Mouse (Mus musculus) hindbrain, embryonic 15.5 days (tissue): Measurements from ENCODE around the gene Cdc42bpg. TPM values are rescaled to one million over a fixed set of nuclear protein-coding genes. Genes with fewer than 3 reads are reported as not detected.

Source experiments
- ATAC-seq: fragments of 200-750 bp; cut with Nextera tagmentation; 2 replicates; pipeline ENCODE4 v1.8.0; 2017; ENCODE audit warnings: low read depth, moderate number of reproducible peaks, moderate TSS enrichment; ENCODE audit not compliant: low FRiP score
- H3K27ac ChIP-seq: fragments of 300-500 bp; sonication (generic); replicated peaks from 2 replicates; pipeline ENCODE4 v1.5.1; 2015; ENCODE audit warnings: mild to moderate bottlenecking, inconsistent platforms
- H3K27me3 ChIP-seq: fragments of 300-500 bp; sonication (generic); 2 replicates; pipeline ENCODE4 v1.6.1; 2015; ENCODE audit warnings: control low read depth, inconsistent platforms
- H3K36me3 ChIP-seq: fragments of 300-500 bp; sonication (generic); 2 replicates; pipeline ENCODE4 v1.6.1; 2015; ENCODE audit warnings: control low read depth, inconsistent platforms
- H3K4me1 ChIP-seq: fragments of 300-500 bp; sonication (generic); replicated peaks from 2 replicates; pipeline ENCODE4 v1.6.1; 2015; ENCODE audit warnings: control low read depth, inconsistent platforms
- H3K4me2 ChIP-seq: fragments of 300-500 bp; sonication (generic); 2 replicates; pipeline ENCODE4 v1.6.1; 2015; ENCODE audit warnings: moderate library complexity, mild to moderate bottlenecking, inconsistent platforms
- H3K4me3 ChIP-seq: fragments of 300-500 bp; sonication (generic); 2 replicates; pipeline ENCODE4 v1.5.1; 2015; ENCODE audit warnings: mild to moderate bottlenecking, inconsistent platforms
- H3K9ac ChIP-seq: fragments of 300-500 bp; sonication (generic); 2 replicates; pipeline ENCODE4 v1.6.1; 2015; ENCODE audit warnings: inconsistent platforms
- H3K9me3 ChIP-seq: fragments of 300-500 bp; sonication (generic); 2 replicates; pipeline ENCODE4 v1.6.1; 2016; ENCODE audit warnings: control low read depth, inconsistent platforms
- WGBS: fragments of 180-500 bp; shearing (Covaris S2); methylation state at CpG from one replicate; pipeline ENCODE4 v1.1.7; 2015; 5-methylcytosine and 5-hydroxymethylcytosine counted together
- polyA plus RNA-seq: library from polyadenylated mRNA; unstranded; fragments of >200 nt; fragmentation: Nextera tagmentation; extraction: Ambion mirVana; gene quantifications from 2 replicates; pipeline ENCODE4 v1.2.1, GENCODE M21; 2015

The Cdc42bpg gene
- polyA plus RNA-seq, 1 experiment from 2014 or later: 0.36 TPM

DNA sequence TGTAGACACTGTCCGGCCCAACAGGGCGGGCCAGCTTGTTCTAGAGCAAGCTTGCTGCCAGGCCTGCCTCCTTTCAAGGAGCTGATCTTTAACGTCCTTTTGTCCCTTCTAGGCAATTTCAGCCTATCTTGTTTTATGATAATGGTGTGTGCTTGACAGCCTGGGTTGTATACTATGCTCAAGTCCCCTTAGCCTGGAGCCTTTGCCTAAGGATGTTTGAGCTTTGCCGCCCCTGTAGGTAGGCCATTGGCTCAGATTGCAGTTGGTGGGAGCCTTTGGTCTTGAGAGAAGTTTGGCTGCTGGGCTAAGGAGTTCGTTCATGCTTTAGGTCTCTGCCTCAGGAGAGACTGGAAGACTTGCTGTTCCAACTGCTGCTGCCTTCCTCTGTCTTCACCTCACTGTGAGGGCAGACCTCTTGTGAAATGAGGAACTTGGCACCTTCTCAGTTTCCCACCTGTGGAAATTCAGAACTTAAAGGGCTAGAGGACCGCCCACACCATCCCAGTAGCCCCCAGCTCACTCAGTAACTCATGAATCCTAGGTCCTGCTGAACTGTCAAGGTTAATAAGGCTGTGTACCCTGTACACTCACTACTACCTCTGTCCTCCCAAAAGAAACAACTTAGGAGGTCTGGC, 27.7 kb upstream of the Cdc42bpg start:
- WGBS: 38% methylated on average over 6 of the region's 6 CpGs
- Histone ChIP-seq H3K9ac (peak overlapping the region; percentile 85), H3K4me1 (peaks cover 43% of the 10 kb centered on the region), H3K4me2 (peak overlapping the region; percentile 93), H3K4me3 (peak overlapping the region; percentile 75), H3K36me3 (peaks cover 26% of the 10 kb centered on the region), H3K9me3 (no peaks in the 10 kb centered on the region), H3K27ac (no peak overlapping the region; the same call in 1 of the 2 replicates), H3K27me3 (no peaks in the 10 kb centered on the region)
- no peak for ATAC-seq

GRCm38 (mm10) chr19:6279481-6280144, 26.6 kb upstream of the Cdc42bpg start:
- ATAC-seq: no peak
- no peaks in the 10 kb centered on the region for H3K9me3 ChIP-seq
- H3K36me3 ChIP-seq: peaks cover 31% of the 10 kb centered on the region
- H3K4me2 ChIP-seq: peak overlapping the region; percentile 93
- H3K27ac ChIP-seq: no peak overlapping the region
- no peak overlapping the region; the same call in 1 of the 2 replicates for H3K9ac ChIP-seq
- H3K4me1 ChIP-seq: peaks cover 43% of the 10 kb centered on the region
- 88% methylated on average over 6 of the region's 6 CpGs for WGBS
- H3K4me3 ChIP-seq: peak overlapping the region; percentile 75
- H3K27me3 ChIP-seq: no peaks in the 10 kb centered on the region

- Histone ChIP-seq H3K4me2 (no peak overlapping the region), H3K36me3 (peaks cover 31% of the 10 kb centered on the region), H3K27me3 (no peaks in the 10 kb centered on the region), H3K27ac (no peak overlapping the region), H3K9me3 (no peaks in the 10 kb centered on the region), H3K4me3 (no peak overlapping the region), H3K4me1 (peaks cover 40% of the 10 kb centered on the region), H3K9ac (no peak overlapping the region)
- 89% methylated on average over 7 of the region's 7 CpGs for WGBS
- no peak for ATAC-seq
These were observed 25.7 kb upstream of the Cdc42bpg start for GRCm38 (mm10) chr19:6280554-6280953.

GRCm38 (mm10) chr19:6281122-6282020, 24.9 kb upstream of the Cdc42bpg start:
- Histone ChIP-seq H3K4me1 (peaks cover 41% of the 10 kb centered on the region), H3K27ac (no peak overlapping the region), H3K4me2 (no peak overlapping the region), H3K27me3 (no peaks in the 10 kb centered on the region), H3K9ac (no peak overlapping the region), H3K36me3 (peaks cover 35% of the 10 kb centered on the region), H3K4me3 (no peak overlapping the region), H3K9me3 (no peaks in the 10 kb centered on the region)
- no peak for ATAC-seq
- 88% methylated on average over 14 of the region's 14 CpGs for WGBS

DNA sequence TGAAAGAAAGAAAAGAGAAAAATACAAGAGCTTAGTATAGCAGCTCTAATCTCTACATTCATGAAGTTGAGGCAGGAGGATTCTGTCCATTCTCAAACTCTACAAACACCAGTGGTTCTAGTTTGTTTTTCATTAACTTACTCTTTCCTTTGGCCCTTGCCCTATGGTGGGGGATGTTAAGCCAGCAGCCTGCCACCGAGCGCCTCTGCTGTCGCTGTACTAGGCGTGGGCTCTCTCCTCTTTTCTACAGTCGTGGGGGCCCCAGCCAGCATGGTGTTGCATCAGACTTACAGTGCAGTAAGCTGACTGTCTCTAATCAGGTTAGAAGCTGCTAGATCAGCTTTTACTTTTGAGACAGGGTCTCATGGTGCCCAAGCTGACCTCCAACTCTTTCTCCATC, 23.3 kb upstream of the Cdc42bpg start:
- ATAC-seq: no peak
- Histone ChIP-seq H3K27me3 (no peaks in the 10 kb centered on the region), H3K9me3 (no peaks in the 10 kb centered on the region), H3K4me3 (no peak overlapping the region), H3K4me2 (no peak overlapping the region), H3K36me3 (peaks cover 42% of the 10 kb centered on the region), H3K9ac (no peak overlapping the region), H3K4me1 (peaks cover 48% of the 10 kb centered on the region), H3K27ac (no peak overlapping the region)
- 86% methylated on average over 5 of the region's 5 CpGs for WGBS

DNA sequence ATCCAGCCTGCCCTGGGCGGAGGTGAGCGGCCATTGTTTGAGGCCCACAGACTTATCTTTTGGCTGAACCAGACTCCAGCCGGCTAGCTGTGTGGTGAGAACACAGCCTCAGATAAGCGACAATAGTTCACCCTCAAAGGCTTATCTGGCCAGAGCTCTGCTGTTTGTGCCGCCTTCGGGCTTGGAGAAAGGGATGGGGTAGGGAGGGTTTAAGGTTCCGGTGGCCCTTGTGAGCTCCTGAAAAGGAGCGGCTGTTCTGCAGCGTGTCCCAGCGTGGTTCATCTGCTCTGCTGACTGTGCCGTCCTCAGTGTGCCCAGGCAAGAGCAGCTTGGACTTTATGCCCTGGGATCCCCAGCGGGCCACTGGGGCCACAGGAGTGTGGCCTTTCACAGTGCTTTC, 21.8 kb upstream of the Cdc42bpg start:
- 95% methylated on average over 12 of the region's 12 CpGs for WGBS
- Histone ChIP-seq H3K9me3 (no peaks in the 10 kb centered on the region), H3K9ac (no peak overlapping the region), H3K4me1 (peaks cover 39% of the 10 kb centered on the region), H3K36me3 (peaks cover 42% of the 10 kb centered on the region), H3K4me2 (no peak overlapping the region), H3K4me3 (no peak overlapping the region), H3K27me3 (no peaks in the 10 kb centered on the region), H3K27ac (no peak overlapping the region)
- no peak for ATAC-seq

DNA sequence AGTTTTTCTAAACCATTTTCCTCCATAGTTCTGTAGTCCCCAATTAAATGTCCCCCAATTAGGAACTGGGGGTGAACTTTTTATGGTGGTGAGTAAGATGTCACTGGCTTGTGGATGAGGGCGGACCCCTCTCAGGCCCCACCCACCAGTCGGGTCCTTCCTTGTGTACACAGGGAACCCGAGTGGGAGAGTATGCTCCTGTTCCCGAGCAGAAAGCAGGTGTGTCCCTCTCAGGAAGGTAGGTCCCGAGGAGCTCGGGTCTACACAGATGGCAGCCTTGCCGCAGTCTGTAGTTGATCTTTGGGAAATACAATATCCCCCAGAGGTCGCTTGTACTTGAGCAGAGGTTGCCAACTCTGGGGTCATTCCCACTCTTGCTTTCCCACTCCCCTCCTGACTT, 21.0 kb upstream of the Cdc42bpg start:
- ATAC-seq: no peak
- no peak overlapping the region for H3K4me2 ChIP-seq
- peaks cover 32% of the 10 kb centered on the region for H3K4me1 ChIP-seq
- H3K9ac ChIP-seq: no peak overlapping the region
- peaks cover 42% of the 10 kb centered on the region for H3K36me3 ChIP-seq
- H3K9me3 ChIP-seq: no peaks in the 10 kb centered on the region
- no peak overlapping the region for H3K4me3 ChIP-seq
- WGBS: 86% methylated on average over 8 of the region's 8 CpGs
- no peaks in the 10 kb centered on the region for H3K27me3 ChIP-seq
- H3K27ac ChIP-seq: no peak overlapping the region

- no peaks in the 10 kb centered on the region for H3K9me3 ChIP-seq
- no peak overlapping the region for H3K9ac ChIP-seq
- no peaks in the 10 kb centered on the region for H3K27me3 ChIP-seq
- H3K4me2 ChIP-seq: no peak overlapping the region
- no peak overlapping the region for H3K27ac ChIP-seq
- peaks cover 27% of the 10 kb centered on the region for H3K4me1 ChIP-seq
- peaks cover 42% of the 10 kb centered on the region for H3K36me3 ChIP-seq
- 78% methylated on average over 7 of the region's 7 CpGs for WGBS
- H3K4me3 ChIP-seq: no peak overlapping the region
- no peak for ATAC-seq
These were observed 20.4 kb upstream of the Cdc42bpg start for GRCm38 (mm10) chr19:6285632-6286433.

DNA sequence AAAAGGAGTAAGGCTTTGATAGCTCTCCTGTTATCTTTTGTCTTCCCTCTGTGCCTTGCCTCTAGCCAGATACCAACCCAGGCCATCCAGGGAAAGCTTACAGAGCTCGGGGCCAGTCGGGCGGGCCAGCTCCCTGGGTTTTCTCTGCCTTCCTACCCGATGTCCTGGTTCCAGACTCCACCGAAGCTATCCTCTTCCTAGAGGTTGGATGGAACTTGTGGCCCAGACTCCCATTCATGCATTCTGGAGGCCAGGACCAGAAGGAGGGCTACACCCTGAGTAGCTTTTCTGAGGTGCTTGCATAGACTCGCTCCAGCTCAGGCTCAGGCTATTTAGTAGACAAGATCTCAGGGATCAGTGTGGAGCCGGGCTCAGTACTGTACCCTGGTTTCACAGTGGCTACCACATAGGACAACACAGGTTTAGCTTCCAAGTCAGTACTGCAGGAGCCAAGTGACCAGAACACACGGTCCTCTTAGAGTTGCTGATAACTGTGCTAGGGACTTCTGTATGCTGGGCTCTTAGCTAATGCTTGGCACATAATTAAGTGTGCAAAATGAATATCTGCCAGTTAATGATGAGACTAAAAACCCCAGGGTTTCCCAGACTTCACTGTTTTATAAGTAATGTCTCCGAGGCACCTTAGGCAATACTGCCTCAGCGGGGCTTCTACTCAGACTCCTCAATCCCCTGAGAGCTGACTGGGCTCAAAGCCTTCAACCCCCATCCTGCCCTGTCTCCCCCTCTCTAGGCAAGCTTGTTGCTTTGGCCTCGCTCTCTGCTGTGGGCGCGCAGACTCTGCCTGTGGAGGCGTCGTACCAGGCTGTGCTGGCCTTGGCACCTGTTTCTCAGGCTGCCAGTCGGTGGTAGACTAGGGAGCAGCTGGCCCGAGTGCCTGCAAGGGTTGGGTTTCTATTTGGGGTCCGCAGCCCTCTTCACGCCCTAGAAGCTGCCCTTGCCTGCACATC, 19.5 kb upstream of the Cdc42bpg start:
- Histone ChIP-seq H3K4me3 (no peak overlapping the region), H3K36me3 (peaks cover 38% of the 10 kb centered on the region), H3K4me1 (peaks cover 25% of the 10 kb centered on the region; the same call in 1 of the 2 replicates), H3K9me3 (no peaks in the 10 kb centered on the region), H3K4me2 (no peak overlapping the region), H3K9ac (no peak overlapping the region), H3K27ac (no peak overlapping the region; the same call in 1 of the 2 replicates), H3K27me3 (no peaks in the 10 kb centered on the region)
- ATAC-seq: no peak
- 79% methylated on average over 19 of the region's 19 CpGs for WGBS

DNA sequence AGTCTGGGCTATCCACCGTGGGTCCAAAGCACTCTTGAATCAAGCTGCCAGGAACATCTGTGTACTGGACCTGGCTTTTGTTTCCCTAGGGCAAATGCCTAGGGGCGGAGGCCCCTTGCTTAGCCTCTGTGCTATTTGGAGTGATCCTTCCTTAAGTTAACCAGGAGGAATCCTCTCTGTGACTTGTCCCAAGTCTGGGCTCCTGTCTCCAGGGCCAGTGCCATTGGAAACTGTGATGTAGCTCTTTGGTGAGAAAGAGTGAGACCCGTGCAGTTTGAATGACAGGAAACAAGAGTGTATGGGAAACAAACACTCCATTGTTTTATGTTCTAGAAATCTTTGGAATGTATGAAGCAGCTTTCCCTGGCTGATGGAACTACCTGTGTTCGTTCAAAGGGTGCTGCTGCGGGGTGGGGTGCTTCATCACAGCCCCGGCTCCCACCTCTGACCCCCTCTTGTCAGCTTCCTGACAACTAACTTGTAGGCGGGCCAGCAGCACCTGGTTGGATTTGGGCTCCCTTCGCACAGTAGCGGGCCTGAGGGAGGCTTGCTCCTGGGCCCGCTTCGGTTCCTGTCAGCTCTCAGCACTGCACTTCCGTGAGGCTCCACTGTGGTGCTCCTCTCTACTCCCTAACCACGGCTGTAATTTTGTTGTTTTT, 17.9 kb upstream of the Cdc42bpg start:
- H3K9me3 ChIP-seq: no peaks in the 10 kb centered on the region
- H3K36me3 ChIP-seq: peaks cover 21% of the 10 kb centered on the region
- H3K9ac ChIP-seq: no peak overlapping the region
- peaks cover 25% of the 10 kb centered on the region; the same call in 1 of the 2 replicates for H3K4me1 ChIP-seq
- ATAC-seq: no peak
- H3K27ac ChIP-seq: no peak overlapping the region; the same call in 1 of the 2 replicates
- WGBS: 74% methylated on average over 13 of the region's 13 CpGs
- no peak overlapping the region for H3K4me3 ChIP-seq
- H3K27me3 ChIP-seq: no peaks in the 10 kb centered on the region
- H3K4me2 ChIP-seq: no peak overlapping the region
